1 mouse cellular context compared by ENCODE assay signal in the genomic region with DNA sequence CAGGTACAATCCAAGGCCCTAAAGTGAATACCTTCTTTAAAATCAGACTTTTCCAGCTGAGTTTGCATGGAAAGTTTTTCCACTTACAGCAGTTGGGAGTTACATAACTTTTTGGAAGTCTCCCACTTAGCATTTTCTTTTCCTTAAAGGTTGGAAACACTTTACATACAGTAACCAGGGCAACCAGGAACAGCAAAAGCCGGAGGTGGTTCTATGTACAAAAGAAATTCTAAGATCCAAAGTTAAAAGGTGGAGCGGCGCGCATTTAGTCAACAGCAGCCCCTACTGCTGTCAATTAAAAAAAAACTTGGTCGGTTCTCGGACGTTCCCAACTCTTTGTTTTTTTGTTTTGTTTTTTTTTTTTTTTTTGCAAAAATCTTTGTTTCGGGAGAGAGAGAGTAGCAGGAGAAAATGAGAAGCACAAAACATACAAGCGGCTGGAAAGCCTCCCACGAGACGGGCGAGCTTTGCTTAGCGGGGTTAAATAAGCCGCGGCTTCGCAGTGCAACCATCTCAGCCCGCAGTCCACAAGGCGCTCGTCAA.
TF ChIP-seq lines count a peak whose summit lies in the region.

No protein-coding gene starts in this region.

TF ChIP-seq in MEL, 35 proteins besides CTCF, POLR2A, EP300 and RAD21 (continued from another document):
- TF ChIP-seq JUND (IDR thresholded peaks at IDR 0.05; ENCODE audit: low read depth, low read length) = 0 out of 2 replicates have a peak, but pooled peaks have one; percentile 7
